Mouse (Mus musculus) ES-Bruce4 (cell line): ENCODE measurements around the gene Rwdd3. TPM values are rescaled to one million over a fixed set of nuclear protein-coding genes. Genes with fewer than 3 reads are reported as not detected.

ENCODE experiments used
- H3K27ac ChIP-seq: 2 replicates; pipeline ENCODE4 v1.5.1; 2012; ENCODE audit warnings: low read length, inconsistent platforms; ENCODE audit not compliant: insufficient read depth
- H3K27me3 ChIP-seq: 2 replicates; pipeline ENCODE4 v1.6.1; 2012; ENCODE audit warnings: mild to moderate bottlenecking, low read length, inconsistent platforms; ENCODE audit not compliant: control insufficient read depth, poor library complexity, insufficient read depth, severe bottlenecking
- H3K36me3 ChIP-seq: 2 replicates; pipeline ENCODE4 v1.6.1; 2012; ENCODE audit warnings: inconsistent platforms, mild to moderate bottlenecking, low read length, moderate library complexity; ENCODE audit not compliant: control insufficient read depth, poor library complexity, insufficient read depth, severe bottlenecking
- H3K4me1 ChIP-seq: one replicate; pipeline ENCODE4 v1.8.1; 2011; ENCODE audit warnings: low read length; ENCODE audit not compliant: control insufficient read depth, insufficient read depth
- H3K4me3 ChIP-seq: 2 replicates; pipeline ENCODE4 v1.5.1; 2011; ENCODE audit warnings: low read depth, mild to moderate bottlenecking, low read length
- H3K9ac ChIP-seq: 2 replicates; pipeline ENCODE4 v1.6.1; 2012; ENCODE audit warnings: low read depth, mild to moderate bottlenecking, inconsistent platforms; ENCODE audit not compliant: poor library complexity, severe bottlenecking
- H3K9me3 ChIP-seq: replicated peaks from 2 replicates; pipeline ENCODE4 v1.6.1; 2012; ENCODE audit warnings: mild to moderate bottlenecking, low read length, inconsistent platforms; ENCODE audit not compliant: control insufficient read depth, poor library complexity, insufficient read depth, severe bottlenecking
- CTCF ChIP-seq: IDR thresholded peaks from one replicate; pipeline ENCODE4 v1.8.1; 2011; ENCODE audit warnings: low read depth, low read length
- EP300 ChIP-seq: IDR thresholded peaks from 2 replicates; pipeline ENCODE4 v1.6.1; 2011; ENCODE audit warnings: low read depth, low read length; ENCODE audit not compliant: insufficient read depth
- POLR2A ChIP-seq: IDR thresholded peaks from one replicate; pipeline ENCODE4 v1.8.1; 2011; ENCODE audit warnings: low read length; ENCODE audit not compliant: insufficient read depth
- polyA plus RNA-seq: library from polyadenylated mRNA; stranded (reverse); fragments of >200 nt; gene quantifications from 2 replicates; pipeline ENCODE4 v1.2.4, GENCODE M21; 2011; ENCODE audit warnings: low read depth; ENCODE audit not compliant: missing spikeins, insufficient read depth, insufficient read length

Gene Rwdd3
- polyA plus RNA-seq, 1 experiment, result 8.1 TPM

DNA sequence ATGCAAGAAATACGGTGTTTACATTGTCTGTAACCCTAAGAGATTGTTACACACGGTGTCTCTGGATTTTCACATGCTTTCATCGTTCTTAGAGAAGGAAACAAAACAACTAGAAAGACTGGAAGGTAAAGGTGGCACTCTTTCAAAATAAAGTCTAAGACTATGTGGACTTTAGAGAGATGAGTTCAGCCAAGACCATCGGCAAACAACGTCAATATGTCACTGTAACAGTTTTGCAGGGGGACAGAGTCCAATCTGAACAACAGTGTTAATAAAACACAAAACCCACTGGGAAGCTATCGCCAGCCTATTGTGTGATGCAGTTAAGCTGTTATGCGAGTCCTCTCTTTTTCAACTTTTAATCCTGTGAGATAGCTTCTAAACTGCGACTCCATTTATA, 2.9 kb downstream of the Rwdd3 start:
- no peak for TF ChIP-seq CTCF
- no peak for TF ChIP-seq EP300
- no peak for TF ChIP-seq POLR2A
- Histone ChIP-seq H3K27me3 (no peaks in the 10 kb centered on the region), H3K4me1 (no peaks in the 10 kb centered on the region), H3K36me3 (no peaks in the 10 kb centered on the region), H3K4me3 (no peak overlapping the region), H3K9ac (no peak overlapping the region), H3K9me3 (no peaks in the 10 kb centered on the region), H3K27ac (no peak overlapping the region)

- Histone ChIP-seq H3K9me3 (no peaks in the 10 kb centered on the region), H3K4me3 (no peak overlapping the region), H3K4me1 (no peaks in the 10 kb centered on the region), H3K27ac (no peak overlapping the region), H3K9ac (no peak overlapping the region), H3K27me3 (no peaks in the 10 kb centered on the region), H3K36me3 (no peaks in the 10 kb centered on the region)
- no peak for TF ChIP-seq EP300
- peak; percentile 96 for TF ChIP-seq CTCF
Observed at GRCm38 (mm10) chr3:121163271-121163819, 8.2 kb downstream of the Rwdd3 start.

- Histone ChIP-seq H3K9ac (no peak overlapping the region), H3K4me3 (no peak overlapping the region), H3K27me3 (no peaks in the 10 kb centered on the region), H3K27ac (no peak overlapping the region), H3K4me1 (no peaks in the 10 kb centered on the region), H3K36me3 (no peaks in the 10 kb centered on the region), H3K9me3 (no peaks in the 10 kb centered on the region)
- no peak for TF ChIP-seq POLR2A
- TF ChIP-seq CTCF, result peak; percentile 7
Observed at GRCm38 (mm10) chr3:121161661-121162060, 9.8 kb downstream of the Rwdd3 start.

GRCm38 (mm10) chr3:121160424-121160823, 11.1 kb downstream of the Rwdd3 start:
- no peaks in the 10 kb centered on the region for H3K4me1 ChIP-seq
- H3K4me3 ChIP-seq, result no peak overlapping the region
- no peaks in the 10 kb centered on the region for H3K27me3 ChIP-seq
- no peaks in the 10 kb centered on the region for H3K36me3 ChIP-seq
- TF ChIP-seq POLR2A, result no peak
- no peak overlapping the region for H3K27ac ChIP-seq
- no peaks in the 10 kb centered on the region for H3K9me3 ChIP-seq
- no peak overlapping the region for H3K9ac ChIP-seq

GRCm38 (mm10) chr3:121159566-121159965, 11.9 kb downstream of the Rwdd3 start:
- Histone ChIP-seq H3K9me3 (no peaks in the 10 kb centered on the region), H3K36me3 (no peaks in the 10 kb centered on the region), H3K27me3 (no peaks in the 10 kb centered on the region), H3K4me1 (no peaks in the 10 kb centered on the region), H3K27ac (no peak overlapping the region), H3K4me3 (no peak overlapping the region), H3K9ac (no peak overlapping the region)
- TF ChIP-seq CTCF, result no peak
- no peak for TF ChIP-seq POLR2A
- no peak for TF ChIP-seq EP300

DNA sequence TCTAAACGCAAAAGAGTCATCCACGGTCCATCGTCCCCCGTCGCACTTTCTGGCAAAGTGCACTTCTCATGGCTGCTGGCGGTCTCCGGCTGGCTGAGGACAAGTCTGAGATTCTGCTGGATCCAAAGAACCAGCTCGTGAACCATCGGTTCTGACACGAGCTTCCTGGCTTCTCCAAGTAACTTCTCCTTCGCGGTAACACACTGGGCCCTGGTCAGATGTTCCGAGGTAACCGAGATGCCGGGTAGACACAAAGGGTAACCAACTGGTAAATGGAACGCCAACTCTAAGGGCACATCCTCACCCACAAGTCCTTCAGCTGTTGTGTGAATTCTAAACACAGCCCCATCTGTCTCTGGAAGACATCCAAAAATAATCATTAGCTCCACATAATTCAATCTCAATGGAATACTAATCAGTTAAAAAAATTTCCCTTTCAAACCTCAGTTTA, 12.6 kb downstream of the Rwdd3 start:
- no peaks in the 10 kb centered on the region for H3K4me1 ChIP-seq
- TF ChIP-seq POLR2A, result no peak
- no peak for TF ChIP-seq EP300
- TF ChIP-seq CTCF, result no peak

More for the DNA sequence above, 12.6 kb downstream of the Rwdd3 start:
- Histone ChIP-seq H3K27ac (no peak overlapping the region), H3K9ac (no peak overlapping the region), H3K27me3 (no peaks in the 10 kb centered on the region), H3K4me3 (no peak overlapping the region), H3K9me3 (no peaks in the 10 kb centered on the region), H3K36me3 (no peaks in the 10 kb centered on the region)
